Mouse (Mus musculus) cerebellum, adult 2 months (tissue): ENCODE data around the gene Sae1.

Experiments used
- CTCF ChIP-seq: fragments of 200-500 bp; IDR thresholded peaks from 2 replicates; pipeline ENCODE4 v1.5.1; 2011; ENCODE audit warnings: low read depth, mild to moderate bottlenecking, control low read depth, low read length, moderate library complexity, borderline replicate concordance; ENCODE audit not compliant: insufficient read depth
- POLR2A ChIP-seq: fragments of 200-500 bp; IDR thresholded peaks from 2 replicates; pipeline ENCODE4 v1.6.1; 2011; ENCODE audit warnings: low read length, control low read depth, borderline replicate concordance; ENCODE audit not compliant: insufficient read depth

- TF ChIP-seq CTCF (no peak), POLR2A (peak; percentile 80; the same call in 1 of the 2 replicates)
Measured at GRCm38 (mm10) chr7:16299419-16300035, 88.1 kb downstream of the Sae1 start.
